Mouse (Mus musculus) embryonic fibroblast, embryonic 13.5 days (primary cell): ENCODE results near the gene Saa4.

ENCODE experiments used
- CTCF ChIP-seq: IDR thresholded peaks from 2 replicates; pipeline ENCODE4 v1.5.1; 2011; ENCODE audit warnings: mild to moderate bottlenecking, control low read depth, low read length, moderate library complexity, borderline replicate concordance; ENCODE audit not compliant: insufficient read depth
- POLR2A ChIP-seq: IDR thresholded peaks from 2 replicates; pipeline ENCODE4 v1.6.1; 2011; ENCODE audit warnings: low read depth, mild to moderate bottlenecking, control low read depth, low read length, moderate library complexity

DNA sequence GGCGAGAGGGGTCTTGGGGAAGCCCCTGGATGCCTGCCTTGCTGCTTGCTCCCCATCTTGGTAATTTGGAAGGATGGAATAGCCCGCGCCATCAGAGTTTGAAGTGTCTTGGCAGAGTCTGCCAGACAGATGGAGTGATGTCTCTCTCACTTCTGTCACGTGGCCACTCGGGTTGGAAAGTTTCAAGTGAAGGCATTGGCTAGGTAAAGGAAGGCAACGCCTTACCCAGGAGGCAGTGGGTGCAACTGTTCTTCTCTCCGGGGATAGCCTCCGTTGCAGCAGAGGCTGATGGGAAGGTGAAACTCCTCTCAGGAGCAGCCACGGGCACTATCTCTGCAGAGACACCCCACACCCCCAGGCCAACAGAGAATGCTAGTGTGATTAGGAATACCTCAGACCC lies 11.9 kb downstream of the Saa4 start:
- TF ChIP-seq CTCF (no peak), POLR2A (no peak)
